Mouse (Mus musculus) stomach, embryonic 14.5 days (tissue): ENCODE measurements around the gene Spatc1l. TPM values are rescaled to one million over a fixed set of nuclear protein-coding genes. Genes with fewer than 3 reads are reported as not detected.

Experiments used
- ATAC-seq: fragments of 200-750 bp; cut with Nextera tagmentation; 2 replicates; pipeline ENCODE4 v1.8.0; 2017; ENCODE audit warnings: low read depth, moderate TSS enrichment; ENCODE audit not compliant: insufficient number of reproducible peaks, insufficient read depth, low FRiP score
- H3K27ac ChIP-seq: fragments of 300-500 bp; sonication (generic); 2 replicates; pipeline ENCODE4 v1.5.1; 2014; ENCODE audit warnings: mild to moderate bottlenecking, low read length, moderate library complexity, mixed read lengths
- H3K27me3 ChIP-seq: fragments of 300-500 bp; sonication (generic); 2 replicates; pipeline ENCODE4 v1.6.1; 2014; ENCODE audit warnings: low read length, control low read depth, mixed read lengths; ENCODE audit not compliant: control insufficient read depth, insufficient read depth
- H3K36me3 ChIP-seq: fragments of 300-500 bp; sonication (generic); 2 replicates; pipeline ENCODE4 v1.6.1; 2014; ENCODE audit warnings: mild to moderate bottlenecking, control low read depth, low read length, moderate library complexity, mixed read lengths; ENCODE audit not compliant: control insufficient read depth, insufficient read depth
- H3K4me1 ChIP-seq: fragments of 300-500 bp; sonication (generic); 2 replicates; pipeline ENCODE4 v1.6.1; 2014; ENCODE audit warnings: low read length, control low read depth, mixed read lengths; ENCODE audit not compliant: control insufficient read depth, insufficient read depth
- H3K4me2 ChIP-seq: fragments of 300-500 bp; sonication (generic); replicated peaks from 2 replicates; pipeline ENCODE4 v1.6.1; 2014; ENCODE audit warnings: low read depth, low read length, control low read depth
- H3K4me3 ChIP-seq: fragments of 300-500 bp; sonication (generic); 2 replicates; pipeline ENCODE4 v1.5.1; 2014; ENCODE audit warnings: low read depth, low read length, control low read depth
- H3K9ac ChIP-seq: fragments of 300-500 bp; sonication (generic); replicated peaks from 2 replicates; pipeline ENCODE4 v1.6.1; 2014; ENCODE audit warnings: low read depth, mild to moderate bottlenecking, control low read depth, low read length, moderate library complexity, mixed read lengths
- H3K9me3 ChIP-seq: fragments of 300-500 bp; sonication (generic); 2 replicates; pipeline ENCODE4 v1.6.1; 2016; ENCODE audit warnings: low read depth, low read length, control low read depth; ENCODE audit not compliant: control insufficient read depth
- WGBS: fragments of 180-500 bp; shearing (Covaris S2); extraction: QIAGEN DNeasy Blood & Tissue Kit; methylation state at CpG from one replicate; pipeline ENCODE4 v1.1.7; 2014; 5-methylcytosine and 5-hydroxymethylcytosine counted together
- polyA plus RNA-seq: library from polyadenylated mRNA; unstranded; fragments of >200 nt; fragmentation: Nextera tagmentation; extraction: Ambion mirVana; gene quantifications from 2 replicates; pipeline ENCODE4 v1.2.1, GENCODE M21; 2014

The Spatc1l gene
- polyA plus RNA-seq = 0.23 TPM in 1 of 2 replicates, not detected in the other

GRCm38 (mm10) chr10:76561972-76562371 lies at the start of gene Spatc1l:
Spatc1l (plus strand) TSS chr10:76562272.
- Histone ChIP-seq H3K27me3 (no peaks in the 10 kb centered on the region), H3K4me1 (no peaks in the 10 kb centered on the region), H3K27ac (no peak within 1 kb of the TSS), H3K9ac (no peak within 1 kb of the TSS), H3K9me3 (no peaks in the 10 kb centered on the region), H3K4me2 (no peak within 1 kb of the TSS), H3K4me3 (no peak within 1 kb of the TSS), H3K36me3 (no peaks in the 10 kb centered on the region)
- WGBS = 92% methylated on average over 10 of the region's 10 CpGs
- ATAC-seq = no peak

- H3K9ac ChIP-seq = no peak overlapping the region
- H3K4me2 ChIP-seq = no peak overlapping the region
- H3K9me3 ChIP-seq = no peaks in the 10 kb centered on the region
- H3K27me3 ChIP-seq = no peaks in the 10 kb centered on the region
- H3K4me3 ChIP-seq = no peak overlapping the region
- 48% methylated on average over 5 of the region's 5 CpGs for WGBS
- H3K36me3 ChIP-seq = peaks cover 47% of the 10 kb centered on the region
- H3K27ac ChIP-seq = no peak overlapping the region
- ATAC-seq = peak; percentile 72; the same call in 1 of the 2 replicates
- no peaks in the 10 kb centered on the region for H3K4me1 ChIP-seq
Observed at GRCm38 (mm10) chr10:76512965-76513583, 49.0 kb upstream of the Spatc1l start.

- Histone ChIP-seq H3K4me3 (peak overlapping the region; percentile 54), H3K9me3 (no peaks in the 10 kb centered on the region), H3K36me3 (peaks cover 17% of the 10 kb centered on the region), H3K9ac (peak overlapping the region; percentile 31; the same call in 1 of the 2 replicates), H3K4me1 (peaks cover 4% of the 10 kb centered on the region; the same call in 1 of the 2 replicates), H3K4me2 (peak overlapping the region; percentile 74), H3K27ac (no peak overlapping the region), H3K27me3 (no peaks in the 10 kb centered on the region)
- no peak; the same call in 1 of the 2 replicates for ATAC-seq
- WGBS = 1% methylated on average over 11 of the region's 11 CpGs
Observed at GRCm38 (mm10) chr10:76530922-76531321, 31.1 kb upstream of the Spatc1l start.

GRCm38 (mm10) chr10:76531375-76531774 lies 30.7 kb upstream of the Spatc1l start, which contains the start of gene Lss:
Lss (plus strand) TSS chr10:76531588.
- H3K36me3 ChIP-seq = peaks cover 20% of the 10 kb centered on the region
- peak; percentile 100 for ATAC-seq
- 1% methylated on average over 35 of the region's 37 CpGs for WGBS
- no peaks in the 10 kb centered on the region for H3K27me3 ChIP-seq
- no peaks in the 10 kb centered on the region for H3K9me3 ChIP-seq
- H3K4me3 ChIP-seq = peak within 1 kb of the TSS; percentile 54
- peak within 1 kb of the TSS; percentile 61 for H3K27ac ChIP-seq
- H3K9ac ChIP-seq = peak within 1 kb of the TSS; percentile 52
- H3K4me1 ChIP-seq = peaks cover 4% of the 10 kb centered on the region; the same call in 1 of the 2 replicates
- H3K4me2 ChIP-seq = peak within 1 kb of the TSS; percentile 74

GRCm38 (mm10) chr10:76531828-76532227 lies 30.2 kb upstream of the Spatc1l start:
- Histone ChIP-seq H3K4me1 (peaks cover 4% of the 10 kb centered on the region; the same call in 1 of the 2 replicates), H3K27me3 (no peaks in the 10 kb centered on the region), H3K9ac (peak overlapping the region; percentile 52), H3K4me2 (peak overlapping the region; percentile 74), H3K4me3 (peak overlapping the region; percentile 54), H3K9me3 (no peaks in the 10 kb centered on the region), H3K36me3 (peaks cover 20% of the 10 kb centered on the region), H3K27ac (peak overlapping the region; percentile 61)
- ATAC-seq = no peak
- under 1% methylated on average over 14 of the region's 14 CpGs for WGBS

GRCm38 (mm10) chr10:76535526-76535925 lies 26.5 kb upstream of the Spatc1l start:
- Histone ChIP-seq H3K9me3 (no peaks in the 10 kb centered on the region), H3K4me1 (peaks cover 3% of the 10 kb centered on the region; the same call in 1 of the 2 replicates), H3K36me3 (peaks cover 38% of the 10 kb centered on the region), H3K9ac (no peak overlapping the region), H3K4me2 (no peak overlapping the region), H3K27ac (no peak overlapping the region), H3K27me3 (no peaks in the 10 kb centered on the region), H3K4me3 (no peak overlapping the region)
- 96% methylated on average over 7 of the region's 7 CpGs for WGBS
- no peak for ATAC-seq

- no peak overlapping the region for H3K4me3 ChIP-seq
- 77% methylated on average over 9 of the region's 9 CpGs for WGBS
- no peak for ATAC-seq
- no peaks in the 10 kb centered on the region for H3K27me3 ChIP-seq
- no peak overlapping the region for H3K27ac ChIP-seq
- H3K9me3 ChIP-seq = no peaks in the 10 kb centered on the region
- no peak overlapping the region for H3K4me2 ChIP-seq
- H3K36me3 ChIP-seq = peaks cover 57% of the 10 kb centered on the region
- no peak overlapping the region for H3K9ac ChIP-seq
- H3K4me1 ChIP-seq = no peaks in the 10 kb centered on the region
Observed at GRCm38 (mm10) chr10:76537619-76538018, 24.5 kb upstream of the Spatc1l start.

- Histone ChIP-seq H3K27me3 (no peaks in the 10 kb centered on the region), H3K9me3 (no peaks in the 10 kb centered on the region), H3K9ac (no peak overlapping the region), H3K36me3 (peaks cover 69% of the 10 kb centered on the region), H3K4me1 (no peaks in the 10 kb centered on the region), H3K4me2 (no peak overlapping the region), H3K4me3 (no peak overlapping the region), H3K27ac (no peak overlapping the region)
- no peak for ATAC-seq
- WGBS = 95% methylated on average over 11 of the region's 11 CpGs
Observed at GRCm38 (mm10) chr10:76541336-76542085, 20.6 kb upstream of the Spatc1l start.
